Mouse (Mus musculus) brain, embryonic 18.5 days (tissue): ENCODE data around the gene Olfr549.
A peak's percentile ranks its signal among the peaks of the same experiment; 100 is the strongest.

ENCODE experiments used
- DNase-seq: peaks from one replicate; pipeline ENCODE4 v3.0.0-alpha.2; 2012; ENCODE audit warnings: low read depth, low spot score

Gene Olfr549

DNA sequence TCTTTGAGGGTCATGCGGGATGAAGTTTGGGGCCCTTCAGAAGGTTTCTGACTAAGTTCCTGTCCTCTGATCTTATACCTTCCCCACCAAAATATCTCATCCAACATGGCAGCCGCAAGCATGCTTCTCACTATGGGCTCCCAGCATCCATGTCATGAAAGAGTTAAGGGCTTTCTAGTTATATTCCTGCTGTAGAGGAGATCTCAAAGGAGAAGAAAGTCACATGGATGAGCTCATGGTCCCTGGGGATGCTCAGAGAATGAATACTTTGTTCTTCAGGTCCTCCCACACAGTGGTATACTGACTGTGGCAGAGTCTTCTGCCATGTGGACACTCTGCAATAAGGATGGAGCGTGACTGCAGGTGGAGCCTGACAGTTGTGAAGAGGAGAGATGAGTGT, at the start of gene Olfr549:
Gene Olfr549, plus strand, starts transcription at position 301 of the 400 bp plus-strand sequence.
- DNase-seq = no peak

GRCm38 (mm10) chr7:102501986-102502385, 47.7 kb upstream of the Olfr549 start:
- no peak for DNase-seq

- peak; percentile 30 for DNase-seq
These were observed 42.8 kb upstream of the Olfr549 start for GRCm38 (mm10) chr7:102506848-102507247.

DNA sequence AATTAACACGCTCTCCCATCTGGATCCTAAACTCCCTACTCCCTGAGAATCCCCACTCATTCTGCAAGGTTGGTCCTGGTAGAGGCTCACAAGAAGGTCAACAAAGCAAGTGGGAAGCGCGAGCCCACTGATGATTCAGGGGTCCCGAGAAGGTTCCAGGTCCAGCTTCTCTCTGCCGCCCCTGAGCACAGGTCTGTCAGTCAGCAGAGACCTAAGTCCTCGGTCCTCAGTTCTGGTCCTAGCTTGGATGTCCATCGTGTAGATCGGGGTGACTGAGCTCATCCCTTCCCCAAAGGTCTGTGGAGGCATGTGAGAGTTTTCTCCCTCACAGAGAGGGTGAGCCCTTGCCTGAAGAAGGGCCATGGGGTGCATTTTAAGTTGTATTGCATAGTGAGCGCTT, 41.6 kb upstream of the Olfr549 start:
- DNase-seq = no peak

- DNase-seq = no peak
These were observed 41.0 kb upstream of the Olfr549 start for GRCm38 (mm10) chr7:102508666-102509065.

DNA sequence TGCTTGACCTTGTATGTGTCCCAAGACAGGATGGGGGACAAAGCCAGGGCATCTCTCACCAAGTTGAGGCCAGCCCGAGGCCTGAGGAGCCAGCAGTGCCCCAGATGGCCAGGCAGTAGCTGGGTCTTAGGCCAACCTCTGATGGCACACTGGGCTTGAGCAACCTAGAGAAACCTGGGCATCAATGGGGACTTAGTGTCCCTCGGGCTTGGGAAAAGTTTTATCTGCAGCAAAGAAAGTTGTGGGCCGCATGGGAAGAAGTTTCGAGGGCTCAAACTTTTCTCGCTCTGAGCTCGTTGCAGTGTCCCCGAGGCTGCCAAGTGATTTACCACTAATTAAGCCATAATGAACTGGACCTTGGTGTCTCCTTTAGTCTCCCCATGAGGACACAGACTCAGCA, 39.9 kb upstream of the Olfr549 start:
- DNase-seq = no peak

- no peak for DNase-seq
These were observed 37.7 kb upstream of the Olfr549 start for GRCm38 (mm10) chr7:102511927-102512326.

GRCm38 (mm10) chr7:102512814-102513435, 36.7 kb upstream of the Olfr549 start:
- DNase-seq = peak; percentile 36

- no peak for DNase-seq
These were observed 35.5 kb upstream of the Olfr549 start for GRCm38 (mm10) chr7:102514144-102514543.

DNA sequence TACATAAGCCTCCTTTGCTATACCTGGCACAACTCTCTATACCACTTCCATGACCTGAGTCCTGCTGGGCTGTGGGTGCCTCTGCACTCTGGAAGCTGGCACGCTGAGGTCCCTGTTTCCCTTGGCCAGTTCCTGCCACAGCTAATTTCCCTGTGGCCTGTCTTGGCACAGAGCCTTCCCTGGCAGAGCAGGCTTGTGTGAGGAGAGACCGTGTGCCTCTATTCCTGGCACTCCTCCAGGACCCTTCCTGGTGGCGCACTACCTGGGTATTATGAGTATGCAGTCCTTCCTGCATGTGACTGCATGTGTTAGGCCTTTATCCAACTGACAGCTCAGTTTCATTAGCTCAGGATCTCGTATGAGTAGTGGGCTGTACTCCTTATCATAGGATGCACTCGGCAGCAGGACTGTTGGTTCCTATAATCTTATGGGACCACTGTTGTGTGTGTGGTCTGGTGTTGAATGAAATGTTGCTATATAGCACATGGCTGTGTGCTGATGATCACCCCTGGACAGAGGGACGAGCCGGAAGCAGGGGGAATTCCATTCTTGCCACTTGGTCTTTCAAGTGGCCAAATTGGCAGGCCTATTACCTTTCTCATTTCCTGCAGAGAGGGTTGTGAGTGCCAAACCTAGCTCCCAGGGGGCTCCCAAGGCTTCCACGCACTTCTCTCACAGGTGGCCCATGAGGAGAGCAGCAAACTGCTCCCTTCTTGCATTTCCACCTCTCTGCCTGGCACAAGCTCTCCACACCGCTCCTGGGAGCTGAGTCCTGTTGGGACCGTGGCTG, 33.2 kb upstream of the Olfr549 start:
- no peak for DNase-seq

DNA sequence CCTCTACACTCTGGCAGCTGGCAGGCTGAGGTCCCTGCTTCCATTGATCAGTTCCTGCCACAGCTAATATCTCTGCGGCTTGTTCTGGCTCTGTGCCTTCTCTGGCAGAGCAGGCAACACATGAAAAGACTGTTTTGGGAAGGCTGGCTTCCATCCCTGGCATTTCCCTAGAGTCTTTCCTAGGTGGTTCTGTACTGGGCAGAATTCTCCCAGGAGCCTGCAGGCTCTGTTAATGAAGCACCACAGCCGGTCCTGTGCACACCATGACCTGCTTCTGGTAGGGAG, 32.7 kb upstream of the Olfr549 start:
- no peak for DNase-seq

GRCm38 (mm10) chr7:102529052-102529451, 20.6 kb upstream of the Olfr549 start:
- DNase-seq = no peak

- DNase-seq = no peak
These were observed 15.2 kb upstream of the Olfr549 start, which contains the start of gene Olfr547 for GRCm38 (mm10) chr7:102534449-102534848. Olfr547 (plus strand) TSS chr7:102534749.

GRCm38 (mm10) chr7:102540596-102540995, 9.1 kb upstream of the Olfr549 start, which contains the start of gene Olfr548-ps1:
Olfr548-ps1 (plus strand) TSS chr7:102540896.
- no peak for DNase-seq

DNA sequence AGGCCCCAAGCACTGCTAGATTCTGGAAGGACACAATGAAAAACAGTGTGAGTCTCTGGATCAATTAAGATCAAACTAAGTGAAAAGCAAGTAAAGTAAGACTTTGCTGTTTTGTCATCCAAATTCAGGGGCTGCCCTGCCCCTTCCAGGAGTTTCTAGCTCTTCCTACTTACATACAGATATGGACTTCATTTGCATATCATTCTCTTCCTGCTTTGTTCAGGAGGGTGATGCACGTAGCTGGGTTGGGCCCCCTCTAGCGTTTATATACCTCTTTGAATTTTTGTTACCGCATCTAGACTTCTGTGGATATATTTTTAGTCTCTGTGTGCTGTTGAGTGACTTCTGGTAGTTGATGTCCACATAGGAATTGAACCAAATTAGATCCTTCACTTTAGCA, 8.4 kb upstream of the Olfr549 start:
- DNase-seq = no peak

DNA sequence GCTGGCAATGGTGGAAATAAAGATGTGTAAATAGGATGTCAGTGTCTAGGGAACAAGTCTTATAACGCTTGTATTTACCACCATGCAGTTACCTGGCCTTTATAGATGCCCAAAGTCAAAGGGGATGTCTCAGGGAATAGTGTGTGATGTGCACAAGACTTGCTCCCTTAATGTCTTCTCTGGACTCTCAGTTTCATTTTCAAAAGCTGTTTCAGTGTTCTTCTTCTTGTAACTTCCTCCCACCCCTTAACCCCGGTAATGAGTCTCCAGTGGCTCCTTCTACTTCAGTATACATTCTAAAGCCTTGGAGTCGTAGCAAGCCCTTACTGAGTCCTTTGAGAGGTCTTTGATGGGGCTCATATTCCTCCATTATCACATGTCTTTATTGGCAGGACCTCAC, 3.6 kb downstream of the Olfr549 start:
- no peak for DNase-seq

- DNase-seq = peak; percentile 3
These were observed 15.6 kb downstream of the Olfr549 start, which contains the start of gene Trim21 for GRCm38 (mm10) chr7:102564999-102565997. Trim21 (minus strand) TSS chr7:102565486.

- DNase-seq = no peak
These were observed 16.5 kb downstream of the Olfr549 start for GRCm38 (mm10) chr7:102566219-102566618.

GRCm38 (mm10) chr7:102571142-102571541, 21.5 kb downstream of the Olfr549 start, which contains the start of gene Olfr550:
Olfr550 (plus strand) TSS chr7:102571442.
- no peak for DNase-seq

- peak; percentile 16 for DNase-seq
These were observed 23.6 kb downstream of the Olfr549 start for GRCm38 (mm10) chr7:102573174-102573830.

DNA sequence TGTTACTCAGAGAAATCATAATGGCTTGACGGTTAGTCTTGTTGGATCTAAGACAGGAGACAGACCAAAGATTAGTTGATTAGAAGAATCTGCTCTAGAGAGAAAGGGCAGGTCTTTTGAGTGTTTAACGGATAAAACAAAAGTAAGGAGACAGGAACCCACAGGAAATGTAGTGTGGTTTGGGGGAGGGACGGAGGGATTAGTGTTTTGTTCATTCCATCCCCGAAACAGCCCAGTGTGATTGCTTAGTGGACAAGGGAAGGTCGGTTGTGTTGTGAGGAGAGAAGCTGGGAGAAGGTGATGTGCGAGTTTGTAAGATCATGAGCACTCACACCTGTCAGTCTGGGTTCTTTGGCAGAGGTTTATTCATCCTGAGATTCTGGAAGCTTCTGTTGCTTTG, 26.3 kb downstream of the Olfr549 start:
- no peak for DNase-seq
